Mouse (Mus musculus): ENCODE results near the gene Btbd35f8. TPM values are rescaled to one million over a fixed set of nuclear protein-coding genes. Genes with fewer than 3 reads are reported as not detected.

Btbd35f8 gene
- polyA plus RNA-seq (2017; shearing (Covaris generic)), result not detected

GRCm38 (mm10) chrX:34450224-34450623 is at the start of gene Btbd35f8:
TSS of gene Btbd35f8 (plus strand) at chrX:34450524.

Other genes starting within 250 kb of the Btbd35f8 start
- under 1 TPM in 1 of 2 experiments, not detected in 1; 0.28 TPM for gene Spin2g, start 211.8 kb upstream of the Btbd35f8 start, polyA plus RNA-seq (2017; shearing (Covaris generic))

Measured in inflammation-experienced regulatory T-cells (primary cell).